Mouse (Mus musculus) brain, embryonic 14.5 days (tissue): ENCODE results near the gene Arhgef10l. TPM values are rescaled to one million over a fixed set of nuclear protein-coding genes. Genes with fewer than 3 reads are reported as not detected.

Source experiments
- DNase-seq: peaks from one replicate; pipeline ENCODE4 v3.0.0-alpha.2; 2011; ENCODE audit warnings: low read depth
- CTCF ChIP-seq: fragments of 200-500 bp; IDR thresholded peaks from 2 replicates; pipeline ENCODE4 v1.5.1; 2012; ENCODE audit warnings: inconsistent platforms, mild to moderate bottlenecking, moderate library complexity, borderline replicate concordance; ENCODE audit not compliant: insufficient read depth, insufficient read length; ENCODE audit errors: extremely low read depth
- POLR2A ChIP-seq: fragments of 200-500 bp; IDR thresholded peaks from 2 replicates; pipeline ENCODE4 v1.6.1; 2012; ENCODE audit warnings: mild to moderate bottlenecking, inconsistent platforms, borderline replicate concordance; ENCODE audit not compliant: poor library complexity, insufficient read depth, insufficient read length, severe bottlenecking; ENCODE audit errors: extremely low read depth
- polyA plus RNA-seq: library from polyadenylated mRNA; depleted of rRNA; stranded (reverse); fragments of >200 nt; gene quantifications from 2 replicates; pipeline ENCODE4 v1.2.3, GENCODE M21; 2012

Arhgef10l gene
- polyA plus RNA-seq, 1 experiment, result 45.9 TPM

DNA sequence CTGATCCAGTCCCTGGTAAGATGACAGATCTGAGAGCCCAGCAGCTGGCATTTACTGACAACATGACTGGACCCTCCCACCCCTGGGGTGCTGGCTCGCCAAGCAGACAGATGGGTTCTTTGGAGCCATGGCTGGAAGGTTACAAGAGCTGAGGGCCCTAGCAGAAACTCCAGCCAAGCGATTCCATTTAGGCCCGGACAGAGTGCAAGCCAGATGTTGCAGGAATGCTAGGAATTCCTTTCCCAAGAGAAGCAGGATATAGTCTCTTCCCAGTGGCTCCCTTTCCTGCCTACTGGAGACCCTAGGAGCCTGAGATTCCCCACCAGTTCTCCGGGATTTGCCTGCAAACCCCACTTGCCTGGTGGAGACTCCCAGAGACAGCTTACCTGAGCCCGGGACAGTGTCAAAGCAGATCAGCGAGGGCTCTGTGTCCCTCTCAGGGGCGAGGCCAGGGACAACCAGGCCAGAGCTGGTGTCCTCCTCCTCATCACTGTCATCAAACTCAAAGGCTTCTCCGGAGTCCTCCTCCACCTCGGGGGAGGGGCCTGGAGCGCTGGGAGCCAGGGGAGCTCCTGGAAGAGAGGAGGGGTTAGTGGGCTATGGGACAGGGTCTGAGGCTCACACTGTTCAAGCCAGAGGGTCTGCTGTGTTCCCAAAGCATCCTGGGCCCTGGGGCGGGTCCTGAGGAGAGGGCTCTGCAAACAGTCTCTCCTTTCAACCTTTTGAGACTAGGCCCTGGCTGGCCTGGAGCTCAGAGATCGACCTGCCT, 54.8 kb downstream of the Arhgef10l start:
- no peak for TF ChIP-seq POLR2A
- no peak for DNase-seq

DNA sequence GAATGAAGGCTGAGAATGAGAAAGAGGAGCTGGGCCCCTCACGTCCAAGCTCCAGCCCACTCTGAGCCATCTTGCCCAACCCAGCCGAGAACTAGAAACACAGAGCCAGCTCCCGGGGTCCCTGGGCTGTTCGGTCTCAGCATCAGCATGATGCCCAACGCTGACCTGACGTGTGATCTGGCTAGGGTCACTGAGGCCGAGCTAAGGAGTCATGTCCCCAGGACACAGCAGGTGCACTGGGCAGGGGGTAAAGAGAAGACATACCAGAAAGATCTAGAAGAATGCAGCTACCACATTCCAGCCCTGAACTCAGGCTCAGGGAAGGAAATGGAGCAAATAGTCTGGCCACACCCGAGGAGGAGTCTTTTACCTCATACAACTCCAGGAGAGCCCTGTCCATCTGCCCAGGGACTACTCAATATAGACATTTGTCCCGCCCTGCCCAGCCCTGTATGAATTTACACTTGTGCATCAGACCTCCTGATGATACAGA, 57.5 kb downstream of the Arhgef10l start:
- TF ChIP-seq POLR2A, result no peak
- no peak for TF ChIP-seq CTCF
- no peak for DNase-seq

DNA sequence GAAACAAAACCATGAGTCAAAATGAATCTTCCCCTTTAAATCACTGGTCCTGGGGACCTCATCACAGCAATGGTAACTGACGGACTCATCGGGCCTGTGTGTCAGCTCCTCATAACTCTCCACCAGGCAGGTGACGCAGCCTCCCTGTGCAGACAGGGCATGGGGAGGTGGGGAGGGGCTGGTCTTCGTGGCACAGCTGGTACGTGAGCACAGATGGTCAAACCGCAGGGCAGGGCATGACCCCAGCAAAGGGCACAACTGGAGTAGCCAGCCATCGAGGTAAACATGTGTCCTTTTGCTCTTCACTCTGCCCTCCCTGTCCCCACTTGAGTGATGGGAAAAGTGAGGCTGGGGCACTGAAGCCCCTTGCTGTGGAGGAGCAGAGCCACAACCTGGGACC, 59.0 kb downstream of the Arhgef10l start:
- TF ChIP-seq POLR2A, result no peak
- no peak for DNase-seq

DNA sequence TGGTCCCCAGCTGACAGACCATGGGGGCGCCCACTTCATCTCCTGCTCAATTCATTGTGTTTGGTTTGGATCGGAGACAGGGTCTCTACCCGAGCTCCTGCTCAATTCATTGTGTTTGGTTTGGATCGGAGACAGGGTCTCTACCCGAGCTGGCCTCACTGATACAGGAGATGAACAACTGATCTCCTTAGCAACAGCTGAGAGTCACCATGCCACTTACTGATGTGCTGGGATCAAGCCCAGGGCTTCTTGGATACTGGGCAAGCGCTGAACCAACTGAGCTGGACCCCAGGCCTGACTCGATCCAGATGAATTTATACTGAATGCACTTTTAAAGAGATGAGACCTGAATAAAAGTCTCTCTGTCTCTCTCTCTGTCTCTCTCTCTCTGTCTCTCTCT, 59.6 kb downstream of the Arhgef10l start:
- no peak for TF ChIP-seq POLR2A
- no peak for TF ChIP-seq CTCF
- peak; percentile 59 for DNase-seq

DNA sequence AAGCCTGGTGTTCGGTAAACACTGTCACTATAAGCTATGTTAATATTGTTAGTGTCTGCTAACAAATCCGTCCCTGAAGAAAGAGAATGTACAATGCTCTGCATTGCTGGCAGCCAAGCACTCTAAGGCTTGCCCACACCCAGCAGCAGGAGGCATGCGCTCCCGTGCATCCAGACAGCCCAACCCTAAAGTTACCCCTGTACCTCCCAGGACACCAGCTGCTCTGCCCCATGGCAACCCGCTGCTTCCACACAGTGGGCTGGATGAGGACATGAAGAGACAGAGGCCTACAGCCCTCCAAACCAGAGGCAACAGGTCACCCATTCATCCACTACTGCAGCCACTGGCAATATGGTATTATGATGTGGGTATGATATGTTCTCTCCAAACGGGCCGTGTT, 60.0 kb downstream of the Arhgef10l start:
- no peak for TF ChIP-seq POLR2A
- TF ChIP-seq CTCF, result no peak
- peak; percentile 34 for DNase-seq

DNA sequence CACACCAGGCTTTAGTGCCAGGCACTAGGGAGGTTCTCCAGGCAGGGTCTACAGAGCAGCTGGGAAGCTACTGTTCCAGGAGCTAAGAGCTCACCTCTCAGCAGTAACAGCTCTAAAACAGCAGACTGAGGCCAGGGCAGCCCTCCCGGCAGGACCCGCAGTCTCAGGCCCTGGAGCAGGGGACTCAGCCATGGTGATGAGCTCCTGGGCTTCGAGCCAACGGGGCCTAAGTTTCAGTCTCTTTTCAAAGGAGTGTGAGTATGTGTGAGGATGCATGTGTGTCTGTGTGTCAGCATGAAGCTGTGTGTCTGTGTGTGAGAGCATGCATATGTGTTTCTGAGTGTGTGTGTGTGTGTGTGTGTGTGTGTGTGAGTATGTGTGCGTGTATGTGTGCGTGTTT, 60.6 kb downstream of the Arhgef10l start:
- no peak for TF ChIP-seq POLR2A
- no peak for TF ChIP-seq CTCF
- peak; percentile 71 for DNase-seq

DNA sequence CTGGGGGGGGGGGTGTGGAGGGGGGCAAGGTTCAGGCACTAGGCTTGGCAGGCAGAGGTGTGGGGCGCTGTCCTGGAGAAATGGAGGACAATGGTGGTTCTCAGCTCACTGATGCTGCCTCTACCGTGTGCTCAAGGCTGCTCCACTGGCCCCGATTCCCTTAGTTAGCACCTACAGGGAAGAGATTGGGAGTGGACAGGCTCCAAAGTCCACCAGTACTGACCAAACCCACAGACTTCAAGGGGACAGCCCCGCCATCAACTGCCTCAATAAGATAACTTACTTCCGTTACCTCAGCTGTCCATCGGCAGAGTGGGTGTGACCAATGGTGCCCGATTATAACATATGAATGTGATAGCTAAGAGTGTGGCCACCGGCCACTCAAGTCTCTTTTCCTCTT, 61.3 kb downstream of the Arhgef10l start:
- TF ChIP-seq CTCF, result no peak
- DNase-seq, result no peak

DNA sequence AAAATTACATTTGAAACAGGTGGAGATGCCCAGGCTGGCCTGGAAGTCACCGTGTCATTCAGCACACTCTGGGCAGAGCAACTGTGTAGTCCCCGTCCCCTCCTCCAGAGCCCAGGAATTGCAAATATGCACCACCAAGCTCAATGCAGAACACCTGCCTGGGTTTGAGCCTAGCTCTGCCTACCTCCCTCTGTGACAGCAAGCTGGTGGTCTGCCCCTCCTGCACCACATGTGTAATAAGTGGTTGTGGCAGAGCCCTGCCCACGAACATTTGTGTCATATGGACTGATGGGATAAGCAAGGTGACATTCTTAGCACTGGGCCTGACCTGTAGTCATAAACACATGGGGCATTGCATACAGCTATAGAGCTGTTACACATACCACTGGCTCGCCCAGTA, 63.8 kb downstream of the Arhgef10l start:
- TF ChIP-seq POLR2A, result no peak
- no peak for TF ChIP-seq CTCF
- no peak for DNase-seq

DNA sequence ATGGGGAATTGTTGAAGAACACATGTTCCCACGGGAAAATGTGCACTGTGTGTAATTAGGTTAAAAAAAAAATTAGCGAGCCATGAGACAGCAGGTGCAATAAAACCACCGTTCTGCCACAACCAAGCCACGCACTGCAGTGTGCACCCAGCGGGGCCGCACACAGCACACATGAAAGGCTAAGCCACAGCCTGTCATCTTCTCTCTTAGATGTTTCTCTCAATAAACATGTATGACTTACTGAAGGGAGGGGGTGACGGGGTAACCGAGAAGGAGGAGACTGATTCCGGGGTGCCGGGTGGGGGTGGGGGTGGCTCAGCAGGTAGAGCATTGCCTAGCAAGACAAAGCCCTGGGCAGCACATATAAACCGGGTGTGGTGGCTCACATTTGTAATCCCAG, 64.7 kb downstream of the Arhgef10l start:
- no peak for TF ChIP-seq POLR2A
- TF ChIP-seq CTCF, result no peak
- DNase-seq, result no peak

DNA sequence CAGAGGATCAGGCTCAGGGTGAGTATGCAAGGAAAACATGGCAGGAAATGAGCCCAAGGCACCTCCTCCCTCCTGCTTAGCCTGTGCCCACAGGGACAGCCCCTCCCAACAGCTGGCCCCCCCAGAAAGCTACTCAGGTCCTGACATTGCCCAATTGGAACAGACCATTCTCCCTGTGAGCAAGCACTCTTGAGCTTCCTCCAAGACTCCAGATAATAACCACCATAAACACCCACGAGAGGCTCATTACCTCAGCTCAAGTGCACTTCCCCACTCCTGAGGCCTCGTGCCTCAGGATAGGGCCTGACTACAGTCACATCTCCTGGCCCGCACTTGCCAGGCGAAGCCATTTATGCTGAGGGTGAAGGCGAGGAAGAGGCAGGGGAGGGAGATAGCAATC, 67.0 kb downstream of the Arhgef10l start:
- TF ChIP-seq CTCF (no peak), POLR2A (no peak)
- no peak for DNase-seq

DNA sequence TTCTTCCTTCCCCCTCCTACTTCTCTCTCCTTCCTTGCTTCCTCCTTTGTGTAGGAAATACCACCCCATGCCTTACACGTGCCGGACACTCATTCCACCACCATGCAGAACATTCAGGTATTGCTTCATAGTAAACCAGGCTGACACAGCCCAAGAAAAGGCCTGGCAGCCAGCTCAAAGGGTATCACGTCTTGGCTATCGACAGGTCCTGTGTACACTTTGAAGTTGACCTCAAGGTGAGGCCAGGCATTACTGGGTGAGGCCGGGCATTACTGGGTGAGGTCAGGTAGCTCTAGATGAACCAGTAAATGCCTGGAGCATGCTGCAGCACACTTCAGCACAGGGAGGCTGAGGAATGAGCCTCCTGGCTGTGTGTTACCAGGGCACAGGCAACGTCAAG, 67.9 kb downstream of the Arhgef10l start:
- DNase-seq, result no peak
- TF ChIP-seq POLR2A, result no peak
- TF ChIP-seq CTCF, result no peak

DNA sequence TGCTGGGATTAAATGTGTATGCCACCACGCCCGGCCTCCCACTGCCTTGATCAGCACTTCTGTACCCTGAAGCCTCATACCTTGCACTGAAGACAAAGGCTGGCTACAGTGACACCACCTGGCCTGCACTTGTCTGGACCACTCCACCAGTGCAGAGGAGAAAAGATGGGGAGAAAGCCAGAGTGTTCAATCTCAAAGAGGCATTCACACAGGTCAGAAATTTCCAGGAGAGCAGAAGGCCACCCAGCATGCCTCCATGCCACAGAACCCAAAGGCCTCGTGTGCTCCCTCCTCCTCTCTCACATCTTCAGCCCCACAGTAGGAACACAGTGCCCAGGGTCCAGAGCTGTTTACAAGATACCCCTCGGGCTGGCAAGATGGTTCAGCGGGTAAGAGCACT, 68.4 kb downstream of the Arhgef10l start:
- TF ChIP-seq POLR2A, result no peak
- no peak for TF ChIP-seq CTCF
- DNase-seq, result no peak

DNA sequence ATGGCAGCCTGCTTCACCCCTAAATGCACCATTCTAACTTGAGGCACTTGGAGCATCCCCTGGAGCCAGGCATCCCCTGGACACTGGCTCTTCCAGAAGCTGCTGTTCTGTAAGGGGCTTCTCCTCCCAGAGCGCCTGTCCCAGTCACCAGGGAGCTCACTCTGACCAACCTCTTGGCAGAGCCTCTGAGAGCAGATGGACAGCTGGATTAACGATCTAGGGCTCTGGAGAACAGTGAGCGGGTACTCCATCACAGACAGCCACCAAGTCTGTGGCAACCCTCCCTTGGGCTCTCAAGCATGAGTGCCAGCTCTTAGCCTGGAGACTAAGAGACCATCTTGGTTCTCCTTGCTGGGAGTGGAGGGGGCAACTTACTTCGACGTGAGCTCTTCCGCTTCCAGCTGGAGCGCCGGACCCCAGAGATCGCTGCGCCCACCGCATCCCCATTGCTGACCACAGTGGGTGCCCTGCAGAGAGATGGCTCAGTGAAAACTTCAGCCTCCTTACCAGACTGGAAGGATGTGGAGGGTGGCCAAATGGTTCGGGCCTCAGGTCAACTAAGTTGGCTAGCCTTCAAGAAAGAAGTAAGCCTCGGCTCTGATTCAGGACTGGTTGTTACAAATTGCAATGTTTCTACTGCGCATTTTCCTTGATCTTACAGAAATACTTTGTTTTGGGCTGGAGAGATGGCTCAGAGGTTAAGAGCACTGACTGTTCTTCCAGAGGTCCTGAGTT, 71.9 kb downstream of the Arhgef10l start:
- peak; percentile 28 for DNase-seq
- TF ChIP-seq POLR2A (no peak), CTCF (no peak)
